Mouse (Mus musculus): ENCODE results near the gene Fgf22.

Fgf22 gene

DNA sequence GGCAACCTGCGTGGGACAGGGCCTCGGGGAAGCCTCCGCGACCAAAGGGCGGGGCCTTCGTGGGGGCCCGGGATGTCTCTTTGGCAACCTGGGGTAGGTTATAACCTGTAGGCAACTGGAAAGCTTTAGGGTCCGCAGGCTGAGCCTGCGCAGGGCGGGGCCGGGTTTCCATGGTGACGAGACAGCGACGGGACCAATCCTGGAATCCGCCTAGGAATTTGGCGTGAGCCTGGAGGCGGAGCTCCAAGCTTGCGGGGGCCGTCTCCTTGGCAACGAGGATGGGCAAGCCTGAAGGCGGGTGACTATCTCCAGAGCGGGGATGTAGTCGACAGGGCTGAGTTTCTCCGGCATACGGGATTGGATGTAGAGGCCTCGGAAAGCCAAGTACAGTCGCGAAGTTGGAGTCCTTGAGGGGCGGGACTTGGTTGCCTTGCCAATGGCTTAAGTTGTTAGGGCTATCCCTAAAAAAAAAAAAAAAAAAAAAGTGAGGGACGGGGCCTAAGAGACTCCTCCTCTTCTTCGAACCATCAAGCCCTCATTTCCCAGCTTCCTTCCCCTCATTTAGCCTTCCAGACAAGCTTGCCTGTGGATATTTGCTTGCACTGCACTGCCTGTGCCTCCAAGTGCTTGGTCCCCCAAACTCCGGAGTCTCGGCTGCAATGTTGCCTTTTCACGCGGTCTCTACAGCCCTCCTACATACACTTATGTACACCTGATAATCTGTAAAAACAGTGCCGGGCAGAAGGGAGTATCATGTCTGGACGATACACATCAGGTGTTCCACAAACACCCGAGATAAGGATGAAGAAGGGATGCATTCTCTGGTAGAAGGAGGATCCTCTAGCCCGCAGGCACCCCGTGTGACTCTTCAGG is 12.7 kb downstream of the Fgf22 start:
- DNase-seq (ENCODE audit: low spot score), result peak; percentile 97

- peak; percentile 88 for DNase-seq (ENCODE audit: low spot score)
These were observed 13.5 kb downstream of the Fgf22 start for GRCm38 (mm10) chr10:79768400-79768799.

- DNase-seq (ENCODE audit: low spot score), result no peak
These were observed 14.5 kb downstream of the Fgf22 start for GRCm38 (mm10) chr10:79769329-79769728.

DNA sequence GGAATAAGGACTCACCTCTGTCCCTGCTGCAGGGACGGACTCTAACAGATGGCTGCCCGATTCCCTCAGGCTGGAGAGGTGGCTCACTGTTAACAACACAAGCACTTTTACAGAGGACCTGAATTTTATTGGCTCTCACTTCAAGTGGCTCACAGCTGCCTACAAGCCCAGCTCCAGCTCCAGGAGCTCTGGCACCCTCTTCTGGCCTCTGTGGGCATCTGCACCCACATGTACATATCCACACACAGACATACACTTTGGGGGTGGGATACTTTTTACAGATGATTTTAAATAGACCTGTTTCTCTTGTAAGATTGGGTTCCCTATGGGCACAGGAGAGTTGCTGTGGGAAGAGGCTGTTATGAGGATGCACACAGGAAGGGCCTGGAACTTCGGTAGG is 17.4 kb downstream of the Fgf22 start:
- no peak for DNase-seq (ENCODE audit: low spot score)

DNA sequence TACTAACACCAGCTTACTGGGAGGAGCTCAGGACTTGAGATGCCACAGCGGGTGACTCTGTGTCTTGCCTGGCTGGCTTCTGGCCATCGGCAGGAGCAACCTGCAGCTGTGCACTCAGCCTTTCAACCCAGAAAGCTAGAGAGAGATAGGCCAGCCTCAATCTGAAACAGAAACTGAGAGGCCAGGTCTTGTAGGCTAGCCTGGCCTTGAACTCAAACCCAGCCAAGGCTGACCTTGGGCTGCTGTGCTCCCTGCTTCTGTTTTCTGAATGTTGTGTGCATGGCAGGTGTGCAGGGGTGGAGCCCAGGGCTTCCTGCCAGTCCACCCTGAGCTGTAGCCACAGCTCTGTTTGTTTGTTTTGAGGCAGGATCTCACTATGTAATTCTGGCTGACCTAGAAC is 18.3 kb downstream of the Fgf22 start:
- no peak for DNase-seq (ENCODE audit: low spot score)

DNA sequence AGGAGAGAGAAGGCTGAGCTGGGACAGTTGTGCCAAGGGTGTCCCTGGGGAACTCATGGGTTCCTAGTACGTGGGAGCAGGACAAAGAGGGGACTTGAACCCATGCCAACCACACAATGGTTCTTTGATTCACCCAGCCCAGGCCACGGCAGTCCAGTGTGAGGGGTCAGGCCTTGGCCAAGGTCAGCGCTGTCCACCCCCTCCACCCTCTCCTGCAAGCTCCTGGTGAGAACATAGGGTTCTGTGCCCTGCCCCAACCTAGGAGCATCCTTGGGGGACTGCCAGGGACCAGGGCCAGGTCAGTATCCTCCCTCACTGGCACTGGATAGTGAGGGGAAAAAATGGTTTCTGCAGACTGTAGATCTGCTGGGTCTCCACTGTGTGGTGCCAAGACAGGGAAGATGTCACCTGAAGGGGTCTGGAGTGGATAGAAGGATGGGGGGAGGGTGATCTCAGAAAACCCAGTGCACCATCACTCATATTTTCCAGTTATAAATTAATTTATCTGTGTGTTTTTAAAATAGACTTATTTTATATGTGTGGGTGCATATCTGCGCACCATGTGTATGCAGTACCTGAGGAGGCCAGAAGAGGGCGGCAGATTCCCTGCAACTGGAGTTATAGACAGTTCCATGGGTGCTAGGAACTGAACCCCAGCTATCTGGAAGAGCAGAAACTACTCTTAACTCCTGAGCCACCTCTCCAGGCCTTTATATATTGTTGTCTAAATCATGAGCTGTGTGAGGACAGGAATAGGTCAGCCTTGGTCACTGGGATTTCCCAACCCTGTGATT is 19.8 kb downstream of the Fgf22 start:
- no peak for DNase-seq (ENCODE audit: low spot score)

DNA sequence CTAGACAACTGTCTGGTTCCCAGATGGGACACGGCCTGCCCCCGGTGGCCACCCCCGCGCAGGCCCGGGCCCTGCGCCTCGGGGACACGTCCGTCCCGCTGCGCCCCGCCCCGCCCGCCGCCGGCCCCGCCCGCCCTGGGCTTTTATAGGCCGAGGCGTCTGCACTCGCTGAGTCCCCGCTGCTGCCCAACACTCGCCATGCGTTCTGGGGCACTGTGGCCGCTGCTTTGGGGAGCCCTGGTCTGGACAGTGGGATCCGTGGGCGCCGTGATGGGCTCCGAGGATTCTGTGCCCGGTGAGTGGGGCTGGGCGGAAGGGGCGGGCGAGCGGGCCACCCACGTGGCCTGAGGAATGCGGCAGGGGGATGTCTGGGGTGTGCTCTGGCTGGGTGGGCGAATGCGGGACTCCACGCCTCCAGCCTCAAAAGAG is 22.2 kb downstream of the Fgf22 start, which contains the start of gene Fstl3:
Fstl3 (plus strand) TSS at position 170 of the 429 bp plus-strand sequence.
- peak; percentile 24 for DNase-seq (ENCODE audit: low spot score)

GRCm38 (mm10) chr10:79778006-79778405 is 23.1 kb downstream of the Fgf22 start:
- DNase-seq (ENCODE audit: low spot score), result peak; percentile 32

DNA sequence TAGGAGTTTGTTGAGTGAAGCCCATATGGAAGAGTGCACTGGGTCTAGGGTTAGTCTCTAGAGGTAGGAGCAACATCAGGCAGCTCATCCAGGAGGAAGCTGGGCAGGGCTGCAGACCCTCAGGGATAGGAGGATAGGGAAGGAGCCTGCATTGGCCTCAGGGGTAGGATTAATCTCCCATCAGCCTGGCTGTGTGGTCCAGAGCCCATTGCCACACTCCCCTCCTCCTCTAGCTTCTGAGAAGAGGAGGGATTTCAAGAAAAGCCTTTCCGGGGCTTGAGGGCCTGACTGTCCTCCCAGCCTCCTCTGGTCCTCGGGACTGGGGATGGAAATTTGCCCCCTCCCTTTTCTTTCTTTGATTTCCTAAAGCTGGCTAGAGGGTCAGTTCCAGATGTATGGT is 24.3 kb downstream of the Fgf22 start:
- DNase-seq (ENCODE audit: low spot score), result no peak

GRCm38 (mm10) chr10:79779784-79780663 is 25.1 kb downstream of the Fgf22 start:
- peak; percentile 95 for DNase-seq (ENCODE audit: low spot score)

DNA sequence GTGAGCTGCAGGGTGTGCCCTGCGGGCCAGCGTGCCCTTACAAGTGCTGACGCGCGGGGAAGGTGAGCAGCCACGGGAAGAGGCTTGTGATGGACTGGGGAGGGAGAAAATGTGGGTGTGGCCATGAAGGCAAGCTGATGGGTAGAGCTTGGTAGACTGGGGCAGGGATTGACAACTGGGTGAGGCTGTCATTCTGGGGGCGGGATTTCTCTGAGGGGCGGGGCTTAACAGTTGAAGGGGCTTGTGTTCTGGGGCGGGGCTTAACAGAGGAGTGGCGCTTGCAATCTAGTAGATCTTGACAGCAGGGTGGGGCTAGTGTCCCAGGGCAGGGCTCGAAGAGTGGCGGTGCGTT is 25.8 kb downstream of the Fgf22 start:
- DNase-seq (ENCODE audit: low spot score), result no peak

GRCm38 (mm10) chr10:79781139-79781538 is 26.3 kb downstream of the Fgf22 start:
- DNase-seq (ENCODE audit: low spot score), result no peak

DNA sequence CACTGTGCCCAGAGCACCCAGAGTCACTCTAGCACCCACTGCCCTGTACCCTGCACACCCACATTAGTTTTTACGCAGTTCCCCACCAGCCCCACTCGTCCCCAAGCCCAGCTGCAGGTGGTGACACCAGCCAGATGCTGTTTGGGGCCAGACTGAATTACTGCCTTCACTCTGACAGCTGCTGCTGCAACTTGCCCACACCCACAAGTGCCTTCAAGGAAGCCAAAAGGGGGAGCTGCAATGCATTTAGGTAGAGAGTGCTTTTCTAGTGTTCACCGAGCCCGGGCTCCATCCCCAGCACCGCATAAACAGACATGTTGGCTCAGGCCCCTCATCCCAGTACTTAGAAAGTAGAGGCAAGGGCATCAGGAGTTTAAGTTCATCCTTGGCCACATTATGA is 27.1 kb downstream of the Fgf22 start:
- no peak for DNase-seq (ENCODE audit: low spot score)

DNA sequence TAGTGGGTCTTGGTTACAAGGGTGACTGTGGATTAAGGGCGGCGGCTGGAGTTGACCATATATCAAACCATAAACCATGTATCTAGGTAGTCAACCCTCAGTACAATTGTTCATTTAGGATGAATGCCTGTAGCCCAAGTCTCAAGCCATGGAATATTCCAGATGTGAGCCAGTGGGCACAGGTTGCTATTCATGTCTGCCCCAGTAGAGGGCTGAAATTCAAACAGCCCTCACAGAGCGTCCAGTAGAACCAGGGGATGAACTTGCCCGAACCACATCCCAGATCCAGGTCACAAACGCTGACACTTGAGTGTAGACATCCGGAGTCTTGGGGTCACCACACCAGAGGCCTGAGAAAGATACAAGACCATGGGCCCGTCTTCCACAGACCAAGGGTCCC is 28.2 kb downstream of the Fgf22 start:
- no peak for DNase-seq (ENCODE audit: low spot score)

GRCm38 (mm10) chr10:79783920-79784800 is 29.3 kb downstream of the Fgf22 start:
- peak; percentile 80 for DNase-seq (ENCODE audit: low spot score)

- peak; percentile 75 for DNase-seq (ENCODE audit: low spot score)
These were observed 33.7 kb downstream of the Fgf22 start for GRCm38 (mm10) chr10:79788386-79789158.

GRCm38 (mm10) chr10:79789581-79789980 is 34.7 kb downstream of the Fgf22 start:
- DNase-seq (ENCODE audit: low spot score), result no peak

- no peak for DNase-seq (ENCODE audit: low spot score)
These were observed 36.0 kb downstream of the Fgf22 start, which contains the start of gene Prss57 for GRCm38 (mm10) chr10:79790861-79791260. Gene Prss57, minus strand, starts transcription at chr10:79790961.

DNA sequence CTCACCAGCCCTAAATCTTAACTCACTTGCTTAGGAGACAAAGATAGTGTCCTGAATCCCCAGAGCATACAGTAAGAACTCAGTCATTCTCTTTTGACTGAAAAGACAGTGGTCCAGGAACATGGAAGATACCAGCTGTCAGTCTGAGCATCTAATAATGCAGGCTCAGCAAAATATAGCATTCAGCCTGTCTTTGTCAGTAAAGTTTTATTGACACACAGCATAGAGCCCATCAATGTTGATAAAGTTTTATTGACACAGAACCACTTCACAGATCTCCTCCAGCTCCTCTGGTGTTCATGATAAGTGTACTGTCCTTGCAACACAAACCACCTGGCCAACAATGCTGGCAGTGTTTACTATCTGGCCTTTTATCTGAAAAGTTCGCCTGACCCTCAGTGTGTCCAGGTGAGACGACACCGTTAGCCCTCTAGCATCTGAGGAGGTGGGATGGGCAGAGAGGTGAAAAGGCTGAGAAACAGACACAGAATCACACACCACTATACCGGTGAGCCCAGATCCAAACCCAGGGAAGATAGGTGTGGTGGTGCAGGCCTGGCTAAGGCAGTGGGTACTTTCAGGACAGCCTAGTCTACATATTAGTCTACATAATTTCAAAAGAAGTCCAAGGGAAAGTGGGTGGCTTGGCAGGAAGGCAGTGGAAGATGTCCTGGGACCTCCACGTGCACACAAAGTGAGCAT is 37.6 kb downstream of the Fgf22 start:
- DNase-seq (ENCODE audit: low spot score), result no peak
